Mouse (Mus musculus): Measurements from ENCODE around the gene Cckbr. TPM values are rescaled to one million over a fixed set of nuclear protein-coding genes. Genes with fewer than 3 reads are reported as not detected.
A peak's percentile ranks its signal among the peaks of the same experiment; 100 is the strongest.

The Cckbr gene
- total RNA-seq (2021): not detected
- long read RNA-seq, experiment 1: 0 reads
- long read RNA-seq, experiment 2: 0 reads

GRCm38 (mm10) chr7:105425424-105426043 lies at the start of gene Cckbr:
TSS of gene Cckbr (plus strand) at chr7:105425731.
- no peak for DNase-seq (ENCODE audit: low spot score in 2 of 2)

GRCm38 (mm10) chr7:105380329-105380728 lies 45.2 kb upstream of the Cckbr start:
- DNase-seq (ENCODE audit: low spot score in 2 of 2): no peak

- DNase-seq (ENCODE audit: low spot score in 2 of 2): no peak
These were observed 37.8 kb upstream of the Cckbr start for GRCm38 (mm10) chr7:105387696-105388095.

GRCm38 (mm10) chr7:105390236-105390635 lies 35.3 kb upstream of the Cckbr start:
- DNase-seq (ENCODE audit: low spot score in 2 of 2): no peak

- DNase-seq (ENCODE audit: low spot score in 2 of 2): no peak
These were observed 30.9 kb upstream of the Cckbr start for GRCm38 (mm10) chr7:105394606-105395005.

GRCm38 (mm10) chr7:105395131-105395820 lies 30.3 kb upstream of the Cckbr start:
- DNase-seq (ENCODE audit: low spot score in 2 of 2): no peak

- DNase-seq (ENCODE audit: low spot score in 2 of 2): no peak
These were observed 29.4 kb upstream of the Cckbr start for GRCm38 (mm10) chr7:105396126-105396525.

GRCm38 (mm10) chr7:105399058-105399934 lies 26.2 kb upstream of the Cckbr start:
- DNase-seq (ENCODE audit: low spot score in 2 of 2): no peak

- peak; percentile 99 to 100 for DNase-seq (ENCODE audit: low spot score in 2 of 2)
These were observed 25.5 kb upstream of the Cckbr start, which contains the start of gene Fam160a2 for GRCm38 (mm10) chr7:105399935-105400624. TSS of gene Fam160a2 (minus strand) at chr7:105400054.

- DNase-seq (ENCODE audit: low spot score in 2 of 2): no peak
These were observed 21.3 kb upstream of the Cckbr start, which contains the start of gene Cnga4 for GRCm38 (mm10) chr7:105404268-105404667. TSS of gene Cnga4 (plus strand) at chr7:105404568.

- no peak for DNase-seq (ENCODE audit: low spot score in 2 of 2)
These were observed 19.2 kb upstream of the Cckbr start for GRCm38 (mm10) chr7:105406322-105406721.

GRCm38 (mm10) chr7:105411874-105412632 lies 13.5 kb upstream of the Cckbr start:
- DNase-seq (ENCODE audit: low spot score in 2 of 2): peak; percentile 49 to 70

- no peak for DNase-seq (ENCODE audit: low spot score in 2 of 2)
These were observed 11.1 kb upstream of the Cckbr start for GRCm38 (mm10) chr7:105414385-105414784.

GRCm38 (mm10) chr7:105416529-105416928 lies 9.0 kb upstream of the Cckbr start:
- no peak for DNase-seq (ENCODE audit: low spot score in 2 of 2)

- no peak for DNase-seq (ENCODE audit: low spot score in 2 of 2)
These were observed 7.4 kb upstream of the Cckbr start for GRCm38 (mm10) chr7:105418106-105418505.

- DNase-seq (ENCODE audit: low spot score in 2 of 2): no peak
These were observed 4.6 kb upstream of the Cckbr start for GRCm38 (mm10) chr7:105420903-105421302.

- DNase-seq (ENCODE audit: low spot score in 2 of 2): no peak
These were observed 1.2 kb upstream of the Cckbr start for GRCm38 (mm10) chr7:105424368-105424767.

GRCm38 (mm10) chr7:105426051-105426450 lies 520 bp downstream of the Cckbr start:
- DNase-seq (ENCODE audit: low spot score in 2 of 2): no peak

GRCm38 (mm10) chr7:105432058-105432457 lies 6.5 kb downstream of the Cckbr start:
- no peak for DNase-seq (ENCODE audit: low spot score in 2 of 2)

- no peak for DNase-seq (ENCODE audit: low spot score in 2 of 2)
These were observed 8.3 kb downstream of the Cckbr start for GRCm38 (mm10) chr7:105433859-105434258.
